Mouse (Mus musculus) midbrain, embryonic 15.5 days (tissue): ENCODE results near the gene Atat1. TPM values are rescaled to one million over a fixed set of nuclear protein-coding genes. Genes with fewer than 3 reads are reported as not detected.

Experiments used
- ATAC-seq: fragments of 200-750 bp; cut with Nextera tagmentation; replicated peaks from 2 replicates; pipeline ENCODE4 v1.8.0; 2017; ENCODE audit warnings: moderate TSS enrichment
- H3K27ac ChIP-seq: fragments of 300-500 bp; sonication (generic); 2 replicates; pipeline ENCODE4 v1.5.1; 2015; ENCODE audit warnings: mild to moderate bottlenecking, inconsistent platforms
- H3K27me3 ChIP-seq: fragments of 300-500 bp; sonication (generic); replicated peaks from 2 replicates; pipeline ENCODE4 v1.6.1; 2015; ENCODE audit warnings: inconsistent platforms
- H3K36me3 ChIP-seq: fragments of 300-500 bp; sonication (generic); replicated peaks from 2 replicates; pipeline ENCODE4 v1.6.1; 2015; ENCODE audit warnings: inconsistent platforms
- H3K4me1 ChIP-seq: fragments of 300-500 bp; sonication (generic); 2 replicates; pipeline ENCODE4 v1.6.1; 2015; ENCODE audit warnings: inconsistent platforms
- H3K4me2 ChIP-seq: fragments of 300-500 bp; sonication (generic); 2 replicates; pipeline ENCODE4 v1.6.1; 2015; ENCODE audit warnings: inconsistent platforms, mild to moderate bottlenecking, moderate library complexity
- H3K4me3 ChIP-seq: fragments of 300-500 bp; sonication (generic); 2 replicates; pipeline ENCODE4 v1.5.1; 2015; ENCODE audit warnings: mild to moderate bottlenecking, inconsistent platforms
- H3K9ac ChIP-seq: fragments of 300-500 bp; sonication (generic); 2 replicates; pipeline ENCODE4 v1.6.1; 2015; ENCODE audit warnings: mild to moderate bottlenecking, inconsistent platforms
- H3K9me3 ChIP-seq: fragments of 300-500 bp; sonication (generic); 2 replicates; pipeline ENCODE4 v1.6.1; 2016; ENCODE audit warnings: inconsistent platforms
- WGBS: fragments of 180-500 bp; shearing (Covaris S2); methylation state at CpG from one replicate; pipeline ENCODE4 v1.1.7; 2015; ENCODE audit warnings: mixed read lengths; 5-methylcytosine and 5-hydroxymethylcytosine counted together
- polyA plus RNA-seq: library from polyadenylated mRNA; unstranded; fragments of >200 nt; fragmentation: Nextera tagmentation; extraction: Ambion mirVana; gene quantifications from 2 replicates; pipeline ENCODE4 v1.2.1, GENCODE M21; 2015

Atat1 gene
- polyA plus RNA-seq, 1 experiment from 2014 or later: 507 TPM

- peaks cover 39% of the 10 kb centered on the region for H3K4me1 ChIP-seq
- peaks cover 41% of the 10 kb centered on the region for H3K36me3 ChIP-seq
- no peak for ATAC-seq
- H3K27me3 ChIP-seq: no peaks in the 10 kb centered on the region
- WGBS: 93% methylated on average over 4 of the region's 4 CpGs
- no peaks in the 10 kb centered on the region for H3K9me3 ChIP-seq
- H3K27ac ChIP-seq: no peak overlapping the region
- H3K4me2 ChIP-seq: no peak overlapping the region
- no peak overlapping the region for H3K4me3 ChIP-seq
- no peak overlapping the region for H3K9ac ChIP-seq
Observed at GRCm38 (mm10) chr17:35923281-35923680, 13.4 kb upstream of the Atat1 start.

GRCm38 (mm10) chr17:35922566-35922965 is 12.7 kb upstream of the Atat1 start:
- Histone ChIP-seq H3K4me1 (peaks cover 39% of the 10 kb centered on the region), H3K27ac (no peak overlapping the region), H3K9ac (no peak overlapping the region), H3K4me3 (no peak overlapping the region), H3K36me3 (peaks cover 34% of the 10 kb centered on the region), H3K9me3 (no peaks in the 10 kb centered on the region), H3K27me3 (no peaks in the 10 kb centered on the region), H3K4me2 (no peak overlapping the region)
- WGBS: 87% methylated on average over 3 of the region's 3 CpGs
- no peak for ATAC-seq

- Histone ChIP-seq H3K27ac (peak overlapping the region; percentile 96), H3K9ac (no peak overlapping the region), H3K4me2 (0 out of 2 replicates have a peak overlapping the region, but pooled peaks have one; percentile 5), H3K9me3 (no peaks in the 10 kb centered on the region), H3K4me3 (no peak overlapping the region), H3K27me3 (no peaks in the 10 kb centered on the region), H3K36me3 (peaks cover 28% of the 10 kb centered on the region), H3K4me1 (peaks cover 39% of the 10 kb centered on the region)
- no peak for ATAC-seq
- 84% methylated on average over 4 of the region's 4 CpGs for whole genome bisulfite sequencing
Observed at GRCm38 (mm10) chr17:35921710-35922109, 11.8 kb upstream of the Atat1 start.

GRCm38 (mm10) chr17:35920862-35921562 is 11.1 kb upstream of the Atat1 start:
- H3K9ac ChIP-seq: no peak overlapping the region
- 70% methylated on average over 5 of the region's 5 CpGs for WGBS
- no peaks in the 10 kb centered on the region for H3K27me3 ChIP-seq
- no peak overlapping the region for H3K4me3 ChIP-seq
- no peak for ATAC-seq
- H3K27ac ChIP-seq: peak overlapping the region; percentile 96
- no peaks in the 10 kb centered on the region for H3K9me3 ChIP-seq
- peaks cover 21% of the 10 kb centered on the region for H3K36me3 ChIP-seq
- H3K4me2 ChIP-seq: peak overlapping the region; percentile 75; the same call in 1 of the 2 replicates
- peaks cover 39% of the 10 kb centered on the region for H3K4me1 ChIP-seq

DNA sequence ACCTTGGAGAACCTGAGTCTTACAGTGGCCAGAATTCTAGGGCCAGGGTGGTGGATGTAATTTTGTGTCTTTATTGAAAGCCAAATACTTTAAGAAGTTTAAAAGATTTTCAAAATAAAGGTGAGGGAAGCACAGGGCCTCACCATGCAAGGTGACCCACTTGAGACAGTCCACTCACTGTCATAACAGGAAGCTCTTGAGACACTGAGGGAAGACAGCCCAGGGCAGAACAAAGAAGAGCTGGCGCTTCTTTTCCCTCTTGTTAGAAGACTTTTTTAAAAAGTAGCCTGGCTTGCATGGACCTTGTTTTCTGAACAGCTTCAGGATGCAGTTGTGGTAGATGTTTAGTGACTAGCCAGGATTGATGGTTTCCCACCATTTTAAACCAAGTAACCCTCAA is 10.5 kb upstream of the Atat1 start:
- 72% methylated on average over 1 of the region's 1 CpGs for WGBS
- peak overlapping the region; percentile 57 for H3K4me3 ChIP-seq
- H3K4me2 ChIP-seq: peak overlapping the region; percentile 75
- H3K27ac ChIP-seq: peak overlapping the region; percentile 96
- H3K9ac ChIP-seq: peak overlapping the region; percentile 53
- H3K27me3 ChIP-seq: no peaks in the 10 kb centered on the region
- no peak for ATAC-seq
- H3K4me1 ChIP-seq: peaks cover 43% of the 10 kb centered on the region
- H3K9me3 ChIP-seq: no peaks in the 10 kb centered on the region
- peaks cover 15% of the 10 kb centered on the region for H3K36me3 ChIP-seq

DNA sequence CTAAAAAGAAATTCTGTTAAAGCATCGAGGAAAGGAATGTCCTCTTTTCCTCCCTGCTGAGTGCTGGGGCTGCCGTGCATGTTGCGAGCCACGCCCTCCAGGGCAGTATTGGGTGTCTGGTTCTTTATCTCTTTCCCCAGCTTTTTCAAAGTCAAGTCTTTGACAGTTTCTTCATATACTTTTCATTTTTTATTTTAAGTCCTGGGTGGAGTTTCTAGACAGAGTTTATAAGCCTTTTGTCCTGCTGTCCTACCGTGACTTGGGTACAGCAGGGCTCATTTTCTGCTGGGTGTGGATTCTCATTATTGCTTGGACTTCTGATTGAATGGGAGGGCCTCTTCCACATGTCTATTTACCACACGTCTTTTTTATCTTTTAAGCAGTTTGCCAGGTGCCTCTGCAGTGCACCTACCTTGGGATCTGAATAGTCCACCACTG is 10.0 kb upstream of the Atat1 start:
- ATAC-seq: no peak
- 36% methylated on average over 6 of the region's 6 CpGs for WGBS

DNA sequence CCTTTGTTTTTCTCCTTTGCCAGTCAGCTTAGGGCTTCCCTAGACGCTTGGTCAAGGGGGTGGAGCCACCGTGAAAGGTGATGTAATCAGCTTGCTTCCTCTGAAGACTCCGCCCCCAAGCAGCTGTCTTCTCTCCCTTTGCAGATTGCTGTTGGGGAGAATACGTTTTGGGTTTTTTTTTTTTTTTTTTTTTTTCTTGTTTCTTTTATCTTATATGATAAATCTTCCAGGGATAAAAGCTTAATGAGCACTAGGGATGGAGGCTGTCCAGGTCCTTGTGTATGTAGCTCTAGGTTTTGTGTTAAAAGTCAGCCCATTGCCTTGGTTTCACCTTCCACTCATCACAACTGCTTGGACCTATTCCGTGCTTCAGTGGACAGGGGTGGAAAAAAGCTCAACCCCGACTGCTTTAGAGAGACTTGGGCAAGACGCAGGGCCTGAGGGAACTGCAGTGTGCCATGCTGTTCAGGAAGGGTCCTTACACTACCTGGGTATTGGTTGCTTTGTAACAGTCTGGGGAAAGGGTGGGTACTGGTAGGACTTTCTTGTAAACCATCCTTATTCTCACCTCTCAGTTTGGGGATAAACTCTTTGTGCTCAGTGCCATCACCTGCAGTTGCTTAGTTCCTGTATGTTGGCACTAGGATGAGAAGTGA is 9.3 kb upstream of the Atat1 start:
- whole genome bisulfite sequencing: 5% methylated on average over 7 of the region's 7 CpGs
- ATAC-seq: peak; percentile 46
- Histone ChIP-seq H3K4me3 (peak overlapping the region; percentile 57), H3K4me2 (peak overlapping the region; percentile 75), H3K27me3 (no peaks in the 10 kb centered on the region), H3K4me1 (peaks cover 49% of the 10 kb centered on the region), H3K9ac (peak overlapping the region; percentile 53), H3K9me3 (no peaks in the 10 kb centered on the region), H3K27ac (peak overlapping the region; percentile 96), H3K36me3 (peaks cover 7% of the 10 kb centered on the region; the same call in 1 of the 2 replicates)

More for the DNA sequence above, 10.0 kb upstream of the Atat1 start:
- Histone ChIP-seq H3K4me1 (peaks cover 48% of the 10 kb centered on the region), H3K36me3 (peaks cover 10% of the 10 kb centered on the region), H3K27ac (peak overlapping the region; percentile 96), H3K9me3 (no peaks in the 10 kb centered on the region), H3K4me2 (peak overlapping the region; percentile 75), H3K4me3 (peak overlapping the region; percentile 57), H3K9ac (peak overlapping the region; percentile 53), H3K27me3 (no peaks in the 10 kb centered on the region)

DNA sequence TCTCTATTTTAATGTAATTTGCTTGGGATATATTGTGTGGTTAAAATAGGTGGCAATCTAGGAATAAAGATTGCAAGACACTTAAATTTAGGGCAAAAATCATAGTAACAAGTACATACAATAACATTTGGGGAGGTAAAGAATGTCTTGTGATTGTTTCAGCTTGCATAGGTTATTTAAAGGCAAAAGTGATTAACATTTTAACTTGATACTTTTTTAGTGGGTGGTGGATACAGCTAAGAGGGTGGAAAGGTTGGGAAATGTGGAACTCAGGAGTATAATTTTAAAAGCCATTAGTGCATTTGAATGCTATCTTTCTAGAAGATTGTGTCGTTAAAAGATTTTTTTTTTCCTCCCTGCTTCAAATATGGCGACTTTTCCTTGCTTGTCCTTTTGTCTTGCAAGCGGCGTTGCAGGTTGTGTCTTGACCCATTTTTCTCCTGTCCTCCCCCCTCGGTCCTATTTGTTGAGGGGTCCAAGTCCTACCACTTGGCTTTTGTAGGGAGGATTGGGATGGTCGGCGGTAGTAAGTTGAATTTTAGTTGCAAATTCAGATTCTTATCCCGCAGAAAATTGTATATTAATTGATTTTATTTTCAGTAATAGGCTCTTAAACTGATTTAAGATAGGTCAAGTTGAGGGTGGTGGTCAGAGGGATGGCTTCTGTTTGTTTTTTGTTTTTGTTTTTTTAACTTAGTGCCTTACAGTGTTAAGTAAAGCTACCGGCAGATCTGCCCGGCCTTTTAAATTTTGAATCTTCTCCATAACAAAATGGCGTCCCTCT is 8.6 kb upstream of the Atat1 start:
- WGBS: under 1% methylated on average over 11 of the region's 11 CpGs
- no peak for ATAC-seq

GRCm38 (mm10) chr17:35917463-35918251 is 7.8 kb upstream of the Atat1 start:
- no peaks in the 10 kb centered on the region for H3K9me3 ChIP-seq
- peaks cover 46% of the 10 kb centered on the region for H3K4me1 ChIP-seq
- under 1% methylated on average over 13 of the region's 13 CpGs for WGBS
- peak; percentile 4; the same call in 1 of the 2 replicates for ATAC-seq
- H3K4me2 ChIP-seq: peak overlapping the region; percentile 75
- no peaks in the 10 kb centered on the region for H3K27me3 ChIP-seq
- peak overlapping the region; percentile 89 for H3K9ac ChIP-seq
- H3K4me3 ChIP-seq: peak overlapping the region; percentile 57
- 0 out of 2 replicates have a peak, but pooled peaks cover 5% of the 10 kb centered on the region for H3K36me3 ChIP-seq
- peak overlapping the region; percentile 96 for H3K27ac ChIP-seq

More for the DNA sequence above, 8.6 kb upstream of the Atat1 start:
- Histone ChIP-seq H3K4me2 (peak overlapping the region; percentile 75), H3K4me1 (peaks cover 49% of the 10 kb centered on the region), H3K27ac (peak overlapping the region; percentile 96), H3K4me3 (peak overlapping the region; percentile 57), H3K9me3 (no peaks in the 10 kb centered on the region), H3K36me3 (no peaks in the 10 kb centered on the region), H3K9ac (peak overlapping the region; percentile 89), H3K27me3 (no peaks in the 10 kb centered on the region)

- Histone ChIP-seq H3K9me3 (no peaks in the 10 kb centered on the region), H3K9ac (peak overlapping the region; percentile 89), H3K27me3 (no peaks in the 10 kb centered on the region), H3K36me3 (0 out of 2 replicates have a peak, but pooled peaks cover 5% of the 10 kb centered on the region), H3K4me2 (peak overlapping the region; percentile 75), H3K27ac (peak overlapping the region; percentile 96), H3K4me3 (peak overlapping the region; percentile 57), H3K4me1 (peaks cover 40% of the 10 kb centered on the region)
- WGBS: under 1% methylated on average over 8 of the region's 8 CpGs
- ATAC-seq: no peak
Observed at GRCm38 (mm10) chr17:35917143-35917462, 7.2 kb upstream of the Atat1 start.

GRCm38 (mm10) chr17:35916297-35917142 is 6.6 kb upstream of the Atat1 start, which contains the start of the genes Mrps18b and Ppp1r10:
Gene Mrps18b, minus strand, starts transcription at chr17:35916389.
Gene Ppp1r10, plus strand, starts transcription at chr17:35916434.
- no peaks in the 10 kb centered on the region for H3K9me3 ChIP-seq
- WGBS: under 1% methylated on average over 83 of the region's 83 CpGs
- peak within 1 kb of the TSS; percentile 75 for H3K4me2 ChIP-seq
- peak within 1 kb of the TSS; percentile 89 for H3K9ac ChIP-seq
- H3K4me1 ChIP-seq: peaks cover 35% of the 10 kb centered on the region
- ATAC-seq: peak; percentile 93
- peak within 1 kb of the TSS; percentile 57 for H3K4me3 ChIP-seq
- peak within 1 kb of the TSS; percentile 96 for H3K27ac ChIP-seq
- 0 out of 2 replicates have a peak, but pooled peaks cover 5% of the 10 kb centered on the region for H3K36me3 ChIP-seq
- H3K27me3 ChIP-seq: no peaks in the 10 kb centered on the region
